Mouse (Mus musculus): ENCODE results near the gene Matn3. TPM values are rescaled to one million over a fixed set of nuclear protein-coding genes. Genes with fewer than 3 reads are reported as not detected.

Matn3 gene
- polyA plus RNA-seq, 1 experiment from 2014 or later: 0.10 TPM

DNA sequence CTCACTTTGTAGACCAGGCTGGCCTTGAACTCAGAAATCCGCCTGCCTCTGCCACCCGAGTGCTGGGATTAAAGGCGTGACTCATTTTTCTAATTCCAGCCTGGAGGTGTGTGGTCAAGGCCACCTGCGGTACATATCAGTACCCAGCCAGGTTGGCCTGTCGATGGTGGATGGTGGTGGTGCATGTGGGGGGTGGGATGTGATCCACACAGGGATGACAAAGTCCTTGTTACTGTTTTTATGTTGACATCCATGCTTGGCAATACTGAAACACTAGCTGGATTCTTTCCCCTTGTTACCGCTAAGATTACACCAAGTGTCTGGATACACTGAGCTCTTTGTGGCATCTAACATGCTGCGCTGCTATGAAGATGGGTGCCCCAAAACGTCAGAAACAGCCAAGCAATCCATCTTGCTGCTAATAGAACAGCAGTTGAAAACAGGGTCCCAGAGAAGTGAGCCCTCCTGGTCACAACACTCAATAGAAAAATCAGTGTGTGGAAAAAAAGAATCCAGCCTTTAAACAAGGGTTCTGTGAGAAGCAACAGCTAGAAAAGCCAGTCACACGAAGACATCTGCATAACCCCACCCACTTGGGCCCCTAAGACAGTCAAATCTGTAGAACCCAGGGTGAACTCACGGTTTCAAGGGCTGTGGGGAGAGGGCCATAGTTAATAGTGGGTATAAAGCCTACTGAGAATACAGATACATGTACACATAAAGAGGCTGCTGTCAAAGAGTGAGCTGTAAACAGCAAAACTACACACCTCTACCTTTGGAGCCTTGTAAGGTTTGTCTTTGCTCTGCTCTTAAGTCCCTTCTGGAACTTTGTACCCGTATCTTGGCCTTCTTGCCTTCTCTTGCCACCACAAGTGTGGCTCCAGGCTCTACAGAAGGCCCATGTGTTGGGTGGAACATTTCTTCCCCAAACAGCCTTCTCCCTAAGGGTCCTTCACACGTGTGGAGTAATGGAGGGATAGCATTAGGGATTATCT lies 7.4 kb upstream of the Matn3 start:
- no peaks in the 10 kb centered on the region for H3K27me3 ChIP-seq
- 0 out of 2 replicates have a peak, but pooled peaks have one; percentile 19 for ATAC-seq (replicated peaks)
- H3K4me1 ChIP-seq: no peaks in the 10 kb centered on the region
- H3K9me3 ChIP-seq: no peaks in the 10 kb centered on the region
- no peak overlapping the region for H3K4me3 ChIP-seq
- WGBS: 69% methylated on average over 12 of the region's 12 CpGs
- no peak overlapping the region for H3K27ac ChIP-seq (replicated peaks)
- no peak overlapping the region for H3K4me2 ChIP-seq (replicated peaks)
- no peak overlapping the region for H3K9ac ChIP-seq (replicated peaks)
- H3K36me3 ChIP-seq: peaks cover 40% of the 10 kb centered on the region

DNA sequence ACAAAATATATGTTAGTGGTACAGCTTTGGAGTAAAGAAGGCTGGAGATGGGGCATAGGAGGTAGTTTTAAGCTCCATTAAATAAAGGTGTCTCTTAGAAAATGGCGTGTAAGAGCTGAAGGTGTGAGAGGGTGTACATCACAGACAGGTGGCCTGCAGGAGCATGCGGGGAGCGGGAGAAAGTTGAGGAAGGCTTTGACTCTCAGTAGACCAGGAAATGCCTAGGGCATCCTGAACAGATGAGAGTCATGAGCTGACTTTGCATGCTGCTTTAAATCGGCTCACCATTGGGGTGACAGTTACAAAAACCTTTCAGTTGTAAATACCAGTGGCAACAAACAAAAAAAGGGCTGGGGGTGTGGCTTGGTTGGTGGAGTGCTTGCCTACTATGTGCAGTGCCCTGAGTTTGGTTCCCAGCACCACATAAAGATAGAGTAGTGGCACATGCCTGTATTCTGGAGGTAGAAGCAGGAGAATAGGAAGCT lies 6.6 kb upstream of the Matn3 start:
- H3K4me1 ChIP-seq: no peaks in the 10 kb centered on the region
- no peak overlapping the region for H3K27ac ChIP-seq (replicated peaks)
- H3K9me3 ChIP-seq: no peaks in the 10 kb centered on the region
- H3K9ac ChIP-seq (replicated peaks): no peak overlapping the region
- peaks cover 31% of the 10 kb centered on the region for H3K36me3 ChIP-seq
- H3K4me3 ChIP-seq: no peak overlapping the region
- no peaks in the 10 kb centered on the region for H3K27me3 ChIP-seq
- H3K4me2 ChIP-seq (replicated peaks): no peak overlapping the region
- no peak for ATAC-seq (replicated peaks)
- 81% methylated on average over 4 of the region's 4 CpGs for WGBS

- no peak overlapping the region for H3K9ac ChIP-seq (replicated peaks)
- 70% methylated on average over 4 of the region's 4 CpGs for WGBS
- no peak overlapping the region for H3K4me2 ChIP-seq (replicated peaks)
- H3K36me3 ChIP-seq: peaks cover 25% of the 10 kb centered on the region
- no peaks in the 10 kb centered on the region for H3K4me1 ChIP-seq
- H3K27ac ChIP-seq (replicated peaks): no peak overlapping the region
- H3K4me3 ChIP-seq: no peak overlapping the region
- H3K27me3 ChIP-seq: no peaks in the 10 kb centered on the region
- no peaks in the 10 kb centered on the region for H3K9me3 ChIP-seq
- ATAC-seq (replicated peaks): no peak
Measured at GRCm38 (mm10) chr12:8941699-8942392, 5.9 kb upstream of the Matn3 start.

- Histone ChIP-seq H3K4me2 (replicated peaks) (peak overlapping the region; percentile 88), H3K9me3 (no peaks in the 10 kb centered on the region), H3K4me1 (peaks cover 11% of the 10 kb centered on the region), H3K4me3 (no peak overlapping the region), H3K36me3 (no peaks in the 10 kb centered on the region), H3K27ac (replicated peaks) (no peak overlapping the region), H3K9ac (replicated peaks) (no peak overlapping the region), H3K27me3 (no peaks in the 10 kb centered on the region)
- 68% methylated on average over 9 of the region's 9 CpGs for WGBS
- ATAC-seq (replicated peaks): no peak
Measured at GRCm38 (mm10) chr12:8947163-8947562, 566 bp upstream of the Matn3 start.

GRCm38 (mm10) chr12:8953136-8953535 lies 5.4 kb downstream of the Matn3 start:
- no peak overlapping the region for H3K9ac ChIP-seq (replicated peaks)
- no peak for ATAC-seq (replicated peaks)
- WGBS: 42% methylated on average over 10 of the region's 10 CpGs

DNA sequence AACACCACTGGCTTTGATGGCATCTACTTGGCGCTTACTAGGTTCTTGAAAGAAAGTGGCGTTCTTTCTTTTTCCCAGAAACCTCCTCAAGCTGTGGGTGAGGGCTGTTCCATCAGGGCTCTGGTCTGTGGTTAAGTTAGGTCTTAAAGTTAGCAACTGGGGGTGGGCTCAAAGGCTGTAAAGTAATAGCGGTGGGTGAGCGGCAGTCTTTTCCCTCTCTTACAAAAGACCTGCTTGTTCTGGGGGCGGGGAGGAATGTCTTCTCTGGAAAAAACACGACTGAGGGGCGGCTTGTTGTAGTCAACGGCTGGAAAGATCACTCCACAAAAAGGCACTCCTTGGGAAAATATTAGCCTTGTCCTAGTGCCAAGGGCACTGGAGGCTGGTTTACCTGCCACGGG lies 6.4 kb downstream of the Matn3 start:
- Histone ChIP-seq H3K4me2 (replicated peaks) (no peak overlapping the region), H3K4me3 (no peak overlapping the region), H3K9ac (replicated peaks) (no peak overlapping the region), H3K27me3 (no peaks in the 10 kb centered on the region), H3K4me1 (no peaks in the 10 kb centered on the region), H3K9me3 (no peaks in the 10 kb centered on the region), H3K36me3 (no peaks in the 10 kb centered on the region), H3K27ac (replicated peaks) (no peak overlapping the region)
- ATAC-seq (replicated peaks): no peak
- 43% methylated on average over 9 of the region's 9 CpGs for WGBS

More at GRCm38 (mm10) chr12:8953136-8953535, 5.4 kb downstream of the Matn3 start:
- no peak overlapping the region for H3K4me2 ChIP-seq (replicated peaks)
- no peak overlapping the region for H3K4me3 ChIP-seq
- no peaks in the 10 kb centered on the region for H3K27me3 ChIP-seq
- no peak overlapping the region for H3K27ac ChIP-seq (replicated peaks)
- H3K36me3 ChIP-seq: no peaks in the 10 kb centered on the region
- peaks cover 3% of the 10 kb centered on the region for H3K4me1 ChIP-seq
- H3K9me3 ChIP-seq: no peaks in the 10 kb centered on the region

DNA sequence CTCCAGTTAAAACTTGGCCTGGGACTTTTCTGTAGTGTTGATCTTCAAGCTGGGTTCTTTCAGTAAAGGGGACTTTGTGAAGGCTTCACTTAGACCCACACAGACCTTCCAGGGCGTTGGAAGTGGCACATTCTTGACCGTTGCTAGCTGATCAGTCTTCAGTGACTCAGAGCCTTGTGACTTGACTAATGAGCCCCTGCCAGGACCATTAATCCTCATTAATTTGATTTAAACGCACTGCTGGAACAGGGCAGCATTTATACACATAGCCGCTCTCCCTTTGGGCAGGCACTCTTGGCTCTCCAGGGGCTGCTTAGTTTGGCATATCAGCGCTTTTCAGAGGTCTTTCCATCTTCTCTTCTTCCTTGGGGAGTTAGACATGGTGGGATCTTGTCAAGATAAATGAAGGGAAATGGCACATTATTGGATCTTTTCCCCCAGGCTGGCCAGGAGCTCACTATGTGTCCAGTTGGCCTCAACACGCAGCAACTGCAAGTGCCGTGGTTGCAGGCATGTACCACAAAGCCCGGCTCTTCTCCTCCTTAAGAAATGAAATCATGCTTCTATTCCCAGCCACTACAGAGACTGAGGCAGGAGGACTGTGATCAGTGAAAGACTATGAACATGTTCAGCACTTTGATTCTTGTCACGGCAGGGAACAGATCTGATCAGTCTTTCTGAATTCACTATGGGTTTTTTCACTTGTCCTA lies 14.0 kb downstream of the Matn3 start:
- Histone ChIP-seq H3K27me3 (no peaks in the 10 kb centered on the region), H3K9ac (replicated peaks) (no peak overlapping the region), H3K27ac (replicated peaks) (no peak overlapping the region), H3K9me3 (no peaks in the 10 kb centered on the region), H3K36me3 (no peaks in the 10 kb centered on the region), H3K4me1 (no peaks in the 10 kb centered on the region), H3K4me2 (replicated peaks) (no peak overlapping the region), H3K4me3 (no peak overlapping the region)
- WGBS: 44% methylated on average over 9 of the region's 9 CpGs
- ATAC-seq (replicated peaks): no peak

DNA sequence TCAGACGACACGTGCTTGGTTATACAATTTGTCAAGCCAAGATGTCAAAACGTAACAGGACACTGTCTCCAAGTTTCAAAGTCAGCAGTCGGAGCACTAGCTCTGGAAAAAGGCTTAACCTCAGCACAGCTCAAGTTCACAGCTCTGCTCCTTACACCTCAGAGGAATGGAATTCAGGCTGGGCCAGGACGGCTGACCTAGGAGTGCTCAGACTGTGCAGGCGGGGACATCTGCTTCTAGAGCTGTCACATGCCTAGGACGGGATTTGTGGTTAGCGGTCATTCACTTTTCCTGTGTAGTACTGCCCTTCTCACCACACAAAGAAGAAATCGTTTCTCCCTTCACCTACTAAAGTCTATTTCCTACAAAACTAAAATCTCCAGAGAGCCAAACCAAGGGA lies 22.1 kb downstream of the Matn3 start:
- Histone ChIP-seq H3K27me3 (no peaks in the 10 kb centered on the region), H3K9me3 (no peaks in the 10 kb centered on the region), H3K4me3 (no peak overlapping the region), H3K4me2 (replicated peaks) (no peak overlapping the region), H3K27ac (replicated peaks) (no peak overlapping the region), H3K9ac (replicated peaks) (no peak overlapping the region), H3K4me1 (peaks cover 10% of the 10 kb centered on the region), H3K36me3 (no peaks in the 10 kb centered on the region)
- WGBS: 50% methylated on average over 9 of the region's 9 CpGs
- no peak for ATAC-seq (replicated peaks)

- H3K36me3 ChIP-seq: peaks cover 5% of the 10 kb centered on the region
- peak within 1 kb of the TSS; percentile 62 for H3K9ac ChIP-seq (replicated peaks)
- H3K4me1 ChIP-seq: peaks cover 21% of the 10 kb centered on the region
- H3K9me3 ChIP-seq: no peaks in the 10 kb centered on the region
- H3K4me2 ChIP-seq (replicated peaks): peak within 1 kb of the TSS; percentile 79
- peak within 1 kb of the TSS; percentile 81 for H3K4me3 ChIP-seq
- peak; percentile 99 for ATAC-seq (replicated peaks)
- no peaks in the 10 kb centered on the region for H3K27me3 ChIP-seq
- peak within 1 kb of the TSS; percentile 78 for H3K27ac ChIP-seq (replicated peaks)
- under 1% methylated on average over 45 of the region's 45 CpGs for WGBS
Measured at GRCm38 (mm10) chr12:8973820-8974465, 26.2 kb downstream of the Matn3 start, which contains the start of gene Wdr35. Gene Wdr35, plus strand, starts transcription at chr12:8973892.

DNA sequence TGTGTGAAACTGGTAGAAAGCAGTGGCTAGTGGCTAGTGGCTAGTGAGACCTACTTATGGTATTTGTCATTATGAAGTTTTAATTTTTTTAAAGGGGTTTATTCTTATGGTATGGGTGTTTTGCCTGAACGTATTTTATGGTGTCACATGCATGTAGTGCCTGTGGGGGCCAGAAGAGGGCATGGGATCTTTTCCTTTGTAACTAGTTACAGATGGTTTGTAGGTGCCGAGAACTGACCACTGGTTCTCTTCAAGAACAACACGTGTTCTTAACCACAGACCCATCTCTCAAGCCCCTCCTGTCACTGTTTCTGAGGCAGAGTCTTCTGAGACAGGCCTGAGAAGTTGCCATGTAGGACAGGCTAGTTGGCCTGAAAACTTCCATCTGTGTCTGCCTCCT lies 27.3 kb downstream of the Matn3 start:
- H3K4me1 ChIP-seq: peaks cover 21% of the 10 kb centered on the region
- H3K4me3 ChIP-seq: peak overlapping the region; percentile 81; the same call in 1 of the 2 replicates
- WGBS: 77% methylated on average over 3 of the region's 3 CpGs

DNA sequence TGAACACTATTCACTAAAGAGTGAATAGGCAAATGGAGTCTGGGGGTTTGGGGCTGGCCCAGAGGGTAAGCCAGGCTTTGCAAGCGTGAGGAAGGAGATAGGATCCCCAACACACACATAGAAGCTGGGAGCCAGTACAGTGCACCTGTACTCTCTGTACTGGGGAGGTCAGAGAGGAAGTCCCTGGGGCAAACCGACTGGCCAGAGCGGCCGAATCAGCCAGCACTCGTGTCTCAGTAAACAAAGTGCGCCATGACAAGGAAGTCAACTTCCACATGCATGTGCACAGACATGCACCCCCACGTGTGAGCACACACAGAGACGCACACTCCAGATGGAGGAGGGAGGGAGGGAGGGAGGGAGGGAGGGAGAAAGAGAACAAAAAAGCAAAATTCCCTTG lies 45.5 kb downstream of the Matn3 start:
- no peaks in the 10 kb centered on the region for H3K9me3 ChIP-seq
- ATAC-seq (replicated peaks): no peak
- no peaks in the 10 kb centered on the region for H3K27me3 ChIP-seq
- H3K36me3 ChIP-seq: no peaks in the 10 kb centered on the region
- no peaks in the 10 kb centered on the region for H3K4me1 ChIP-seq
- no peak overlapping the region for H3K4me2 ChIP-seq (replicated peaks)
- WGBS: 83% methylated on average over 8 of the region's 8 CpGs
- H3K4me3 ChIP-seq: no peak overlapping the region
- no peak overlapping the region for H3K27ac ChIP-seq (replicated peaks)
- H3K9ac ChIP-seq (replicated peaks): no peak overlapping the region

More for the DNA sequence above, 27.3 kb downstream of the Matn3 start:
- ATAC-seq (replicated peaks): no peak
- no peaks in the 10 kb centered on the region for H3K27me3 ChIP-seq
- H3K9ac ChIP-seq (replicated peaks): no peak overlapping the region
- no peaks in the 10 kb centered on the region for H3K9me3 ChIP-seq
- no peak overlapping the region; the same call in 1 of the 2 replicates for H3K4me2 ChIP-seq (replicated peaks)
- H3K36me3 ChIP-seq: peaks cover 15% of the 10 kb centered on the region
- H3K27ac ChIP-seq (replicated peaks): no peak overlapping the region

All from forebrain, embryonic 15.5 days (tissue).